Mouse (Mus musculus) hindbrain, embryonic 16.5 days (tissue): ENCODE measurements at regions not wholly inside any gene's neighbourhood (a gene's known extent, or its start where the extent isn't known, plus 50 kb on each side); places are given as distances from the start of the nearest gene placed in this dataset.

ENCODE experiments used
- ATAC-seq: fragments of 200-750 bp; cut with Nextera tagmentation; 2 replicates; pipeline ENCODE4 v1.8.0; 2017; ENCODE audit warnings: moderate TSS enrichment, moderate library complexity
- H3K27ac ChIP-seq: fragments of 300-500 bp; sonication (generic); 2 replicates; pipeline ENCODE4 v1.5.1; 2014; ENCODE audit warnings: low read depth, mild to moderate bottlenecking, control low read depth, low read length, moderate library complexity
- H3K27me3 ChIP-seq: fragments of 300-500 bp; sonication (generic); replicated peaks from 2 replicates; pipeline ENCODE4 v1.6.1; 2014; ENCODE audit warnings: low read length; ENCODE audit not compliant: control insufficient read depth, insufficient read depth
- H3K36me3 ChIP-seq: fragments of 300-500 bp; sonication (generic); 2 replicates; pipeline ENCODE4 v1.6.1; 2014; ENCODE audit warnings: mild to moderate bottlenecking, low read length, moderate library complexity, mixed read lengths; ENCODE audit not compliant: control insufficient read depth, insufficient read depth
- H3K4me1 ChIP-seq: fragments of 300-500 bp; sonication (generic); 2 replicates; pipeline ENCODE4 v1.6.1; 2014; ENCODE audit warnings: low read depth, low read length; ENCODE audit not compliant: control insufficient read depth, insufficient read depth
- H3K4me2 ChIP-seq: fragments of 300-500 bp; sonication (generic); 2 replicates; pipeline ENCODE4 v1.6.1; 2014; ENCODE audit warnings: mild to moderate bottlenecking, low read length, control low read depth, moderate library complexity
- H3K4me3 ChIP-seq: fragments of 300-500 bp; sonication (generic); 2 replicates; pipeline ENCODE4 v1.5.1; 2014; ENCODE audit warnings: mild to moderate bottlenecking, low read length, control low read depth, moderate library complexity
- H3K9ac ChIP-seq: fragments of 300-500 bp; sonication (generic); 2 replicates; pipeline ENCODE4 v1.6.1; 2014; ENCODE audit warnings: low read depth, mild to moderate bottlenecking, control low read depth, low read length, moderate library complexity
- H3K9me3 ChIP-seq: fragments of 300-500 bp; sonication (generic); 2 replicates; pipeline ENCODE4 v1.6.1; 2014; ENCODE audit warnings: mild to moderate bottlenecking, low read length, moderate library complexity; ENCODE audit not compliant: control insufficient read depth
- WGBS: fragments of 180-500 bp; shearing (Covaris S2); extraction: QIAGEN DNeasy Blood & Tissue Kit; methylation state at CpG from one replicate; pipeline ENCODE4 v1.1.7; 2014; 5-methylcytosine and 5-hydroxymethylcytosine counted together

DNA sequence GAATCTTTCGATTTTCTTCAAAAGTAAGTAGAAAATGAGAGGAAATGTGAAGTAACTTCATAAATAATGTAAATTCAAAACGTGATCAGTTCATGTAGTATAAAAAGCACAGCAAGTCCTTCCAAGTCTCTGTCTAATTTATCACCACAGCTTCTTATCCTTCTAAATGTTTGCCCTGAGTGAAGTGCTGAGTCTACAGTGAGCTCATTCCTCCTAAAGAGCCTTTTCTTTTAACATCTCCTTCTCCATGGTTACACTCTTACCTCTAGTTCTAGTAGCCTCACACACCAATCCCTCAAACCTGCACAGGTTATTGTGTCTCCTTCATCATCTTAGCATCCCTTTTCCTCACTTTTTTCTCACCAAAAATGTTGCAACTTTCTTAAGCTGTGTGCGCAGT, 375.5 kb downstream of the Pros1 start:
- Histone ChIP-seq H3K27me3 (no peaks in the 10 kb centered on the region), H3K4me3 (no peak overlapping the region), H3K4me1 (no peaks in the 10 kb centered on the region), H3K4me2 (no peak overlapping the region), H3K27ac (no peak overlapping the region), H3K9me3 (no peaks in the 10 kb centered on the region), H3K9ac (no peak overlapping the region), H3K36me3 (no peaks in the 10 kb centered on the region)
- no peak for ATAC-seq
- WGBS, result 74% methylated on average over 3 of the region's 3 CpGs

DNA sequence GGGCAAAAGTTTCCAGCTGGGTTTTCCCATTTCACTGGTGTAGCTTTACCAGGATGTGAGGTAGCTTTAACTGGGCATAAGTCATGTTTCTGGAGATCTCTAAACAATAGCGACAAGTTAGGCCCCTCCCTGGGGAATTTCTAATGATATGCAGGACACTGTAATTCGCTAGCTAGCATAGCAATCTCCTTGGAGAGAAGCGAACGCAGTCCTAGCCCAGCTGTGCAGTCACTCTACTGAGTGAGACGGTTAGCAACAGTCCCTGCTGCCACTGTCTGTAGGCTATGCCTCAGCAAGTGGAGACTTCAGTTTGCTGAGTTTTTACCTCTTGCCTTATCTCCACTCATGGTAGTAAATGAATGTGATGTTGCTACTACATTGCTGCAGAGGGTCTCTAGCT, 416.1 kb downstream of the Pros1 start:
- ATAC-seq, result 0 out of 2 replicates have a peak, but pooled peaks have one; percentile 56
- Histone ChIP-seq H3K9ac (no peak overlapping the region), H3K4me3 (no peak overlapping the region), H3K27ac (no peak overlapping the region), H3K4me1 (no peaks in the 10 kb centered on the region), H3K4me2 (no peak overlapping the region), H3K36me3 (no peaks in the 10 kb centered on the region), H3K9me3 (no peaks in the 10 kb centered on the region), H3K27me3 (no peaks in the 10 kb centered on the region)
- WGBS, result 34% methylated on average over 5 of the region's 5 CpGs

DNA sequence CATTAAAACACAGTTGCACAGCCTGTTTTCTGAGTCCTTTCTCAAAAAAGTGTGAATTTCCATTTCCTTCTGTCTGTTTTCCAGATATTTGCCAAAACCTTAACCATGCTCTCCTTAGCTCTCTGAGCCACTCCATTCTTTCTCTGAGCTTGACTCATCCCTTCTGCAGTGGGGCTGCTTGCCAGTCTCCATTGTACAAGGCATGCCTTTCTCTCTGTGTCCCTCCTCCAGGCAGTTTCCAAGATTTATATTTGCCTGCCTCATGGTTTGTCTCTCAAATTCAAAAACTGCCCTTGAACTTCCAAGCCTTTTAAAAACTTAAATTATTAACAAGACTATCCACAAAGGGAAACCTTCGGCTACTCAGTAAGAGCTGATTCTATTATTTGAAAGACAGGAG, 423.4 kb downstream of the Pros1 start:
- no peaks in the 10 kb centered on the region for H3K27me3 ChIP-seq
- H3K27ac ChIP-seq, result no peak overlapping the region
- H3K9me3 ChIP-seq, result no peaks in the 10 kb centered on the region
- H3K4me3 ChIP-seq, result no peak overlapping the region
- no peaks in the 10 kb centered on the region for H3K36me3 ChIP-seq
- H3K9ac ChIP-seq, result no peak overlapping the region
- H3K4me2 ChIP-seq, result no peak overlapping the region
- ATAC-seq, result no peak
- no peaks in the 10 kb centered on the region for H3K4me1 ChIP-seq
- WGBS, result 59% methylated on average over 1 of the region's 1 CpGs

GRCm38 (mm10) chr16:63278259-63278697, 424.2 kb downstream of the Pros1 start:
- Histone ChIP-seq H3K4me1 (no peaks in the 10 kb centered on the region), H3K9ac (no peak overlapping the region), H3K9me3 (no peaks in the 10 kb centered on the region), H3K4me3 (no peak overlapping the region), H3K4me2 (no peak overlapping the region), H3K36me3 (no peaks in the 10 kb centered on the region), H3K27me3 (no peaks in the 10 kb centered on the region), H3K27ac (no peak overlapping the region)
- peak; percentile 87 for ATAC-seq
- 26% methylated on average over 2 of the region's 2 CpGs for WGBS

DNA sequence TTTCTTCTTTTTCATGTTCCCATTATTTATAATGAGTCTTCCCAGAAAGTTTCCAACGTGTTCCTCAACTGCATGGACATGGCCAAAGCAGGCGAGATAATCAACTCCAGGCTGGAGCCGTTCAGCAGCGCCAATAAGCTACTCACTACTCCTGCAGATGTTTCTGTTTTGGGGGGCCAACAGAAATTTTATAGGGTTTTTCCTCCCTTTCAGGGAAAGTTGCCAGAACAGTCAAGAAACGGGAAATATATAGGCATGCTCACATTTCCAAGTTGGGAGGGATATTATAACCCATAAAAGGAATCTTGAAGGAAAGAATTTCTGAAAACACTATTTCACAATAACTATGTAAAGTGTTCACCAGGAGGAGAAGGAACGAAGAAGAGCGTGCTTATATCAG, 433.5 kb downstream of the Pros1 start:
- ATAC-seq, result no peak
- WGBS, result 87% methylated on average over 7 of the region's 7 CpGs
- no peaks in the 10 kb centered on the region for H3K4me1 ChIP-seq
- no peaks in the 10 kb centered on the region for H3K36me3 ChIP-seq
- no peak overlapping the region for H3K27ac ChIP-seq
- H3K27me3 ChIP-seq, result no peaks in the 10 kb centered on the region
- no peak overlapping the region for H3K4me2 ChIP-seq
- no peak overlapping the region for H3K4me3 ChIP-seq
- H3K9me3 ChIP-seq, result no peaks in the 10 kb centered on the region
- H3K9ac ChIP-seq, result no peak overlapping the region

DNA sequence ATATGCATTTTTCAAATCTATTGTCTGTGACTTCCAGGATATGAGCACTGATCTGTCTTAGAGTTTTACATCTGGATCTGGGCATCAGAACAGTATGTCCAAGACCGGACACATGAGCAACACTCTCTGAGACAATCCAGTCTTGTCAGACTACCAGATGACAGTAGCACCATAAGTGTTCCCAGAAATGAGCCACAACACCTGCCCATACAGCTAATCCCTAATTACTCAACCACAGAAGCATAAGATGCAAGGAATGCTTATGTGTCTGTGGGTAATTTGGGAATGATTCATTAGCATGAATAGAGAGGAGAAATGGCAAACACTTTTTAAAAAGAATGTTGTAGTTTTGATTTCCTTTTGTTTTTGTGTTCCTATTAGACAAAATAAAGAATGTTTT, 457.6 kb downstream of the Pros1 start:
- Histone ChIP-seq H3K27ac (no peak overlapping the region), H3K4me2 (no peak overlapping the region), H3K4me1 (no peaks in the 10 kb centered on the region), H3K9me3 (no peaks in the 10 kb centered on the region), H3K27me3 (no peaks in the 10 kb centered on the region), H3K9ac (no peak overlapping the region), H3K4me3 (no peak overlapping the region), H3K36me3 (no peaks in the 10 kb centered on the region)
- no peak for ATAC-seq
- WGBS, result 90% methylated on average over 1 of the region's 1 CpGs

DNA sequence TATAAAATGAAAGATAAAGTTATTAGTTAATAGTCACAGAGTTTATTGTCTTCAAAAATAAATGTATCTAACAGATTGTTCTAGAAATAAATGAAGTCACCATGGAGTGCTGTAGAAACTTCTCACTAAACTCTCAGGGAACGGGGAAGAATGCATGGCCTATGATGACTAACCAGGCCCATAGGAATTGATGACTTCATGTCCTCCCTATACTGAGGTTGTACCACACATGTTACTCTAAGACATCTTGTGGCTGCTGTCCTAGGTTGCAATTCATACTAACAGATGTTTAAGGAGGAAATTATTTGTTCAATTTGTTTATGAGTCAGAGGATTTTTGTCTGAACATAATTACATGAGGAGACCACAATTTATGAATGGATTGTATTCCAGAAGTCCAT, 459.4 kb downstream of the Pros1 start:
- Histone ChIP-seq H3K4me3 (no peak overlapping the region), H3K27ac (no peak overlapping the region), H3K36me3 (no peaks in the 10 kb centered on the region), H3K27me3 (no peaks in the 10 kb centered on the region), H3K9me3 (no peaks in the 10 kb centered on the region), H3K9ac (no peak overlapping the region), H3K4me1 (no peaks in the 10 kb centered on the region), H3K4me2 (no peak overlapping the region)
- 88% methylated on average over 1 of the region's 1 CpGs for WGBS
- no peak for ATAC-seq

GRCm38 (mm10) chr16:63319602-63320001, 465.5 kb downstream of the Pros1 start:
- H3K9me3 ChIP-seq, result no peaks in the 10 kb centered on the region
- ATAC-seq, result no peak
- no peaks in the 10 kb centered on the region for H3K27me3 ChIP-seq
- H3K4me1 ChIP-seq, result no peaks in the 10 kb centered on the region
- no peak overlapping the region for H3K4me3 ChIP-seq
- no peaks in the 10 kb centered on the region for H3K36me3 ChIP-seq
- H3K4me2 ChIP-seq, result no peak overlapping the region
- H3K27ac ChIP-seq, result no peak overlapping the region
- no peak overlapping the region for H3K9ac ChIP-seq
- 31% methylated on average over 5 of the region's 5 CpGs for WGBS

GRCm38 (mm10) chr16:63351511-63352125, 497.5 kb downstream of the Pros1 start:
- peak; percentile 69 for ATAC-seq

GRCm38 (mm10) chr16:63369868-63370267, 494.1 kb downstream of the Epha3 start:
- Histone ChIP-seq H3K27me3 (no peaks in the 10 kb centered on the region), H3K36me3 (no peaks in the 10 kb centered on the region), H3K27ac (no peak overlapping the region), H3K9ac (no peak overlapping the region), H3K4me2 (no peak overlapping the region), H3K4me3 (no peak overlapping the region), H3K4me1 (no peaks in the 10 kb centered on the region), H3K9me3 (no peaks in the 10 kb centered on the region)
- WGBS, result 87% methylated on average over 5 of the region's 5 CpGs
- no peak for ATAC-seq

More at GRCm38 (mm10) chr16:63351511-63352125, 497.5 kb downstream of the Pros1 start:
- WGBS, result 35% methylated on average over 6 of the region's 6 CpGs
- Histone ChIP-seq H3K4me3 (no peak overlapping the region), H3K4me2 (no peak overlapping the region), H3K36me3 (no peaks in the 10 kb centered on the region), H3K27ac (no peak overlapping the region), H3K4me1 (no peaks in the 10 kb centered on the region), H3K9me3 (no peaks in the 10 kb centered on the region), H3K9ac (no peak overlapping the region), H3K27me3 (no peaks in the 10 kb centered on the region)
